Mouse (Mus musculus): ENCODE results near the gene Gcnt7.

Gcnt7 gene

DNA sequence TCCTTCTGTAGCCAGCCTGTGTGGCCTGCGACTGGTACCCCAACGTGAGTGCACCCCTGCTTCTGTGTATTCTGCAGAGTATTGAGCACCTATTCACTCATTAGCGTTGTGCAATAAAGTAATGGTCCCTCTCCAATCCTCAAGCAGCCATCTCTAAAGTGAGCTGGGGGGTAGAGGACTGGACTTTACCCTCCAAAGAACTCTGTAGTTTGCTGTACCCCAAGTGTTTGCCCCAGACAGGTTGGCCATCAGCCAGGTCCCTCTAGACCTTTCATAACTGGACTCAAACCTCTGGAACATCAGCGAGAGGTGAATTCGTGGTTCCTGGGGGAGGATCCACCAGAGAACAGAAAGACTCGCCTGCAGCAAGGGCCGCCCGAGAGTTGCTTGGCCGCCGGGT lies 5.9 kb downstream of the Gcnt7 start:
- DNase-seq: no peak

DNA sequence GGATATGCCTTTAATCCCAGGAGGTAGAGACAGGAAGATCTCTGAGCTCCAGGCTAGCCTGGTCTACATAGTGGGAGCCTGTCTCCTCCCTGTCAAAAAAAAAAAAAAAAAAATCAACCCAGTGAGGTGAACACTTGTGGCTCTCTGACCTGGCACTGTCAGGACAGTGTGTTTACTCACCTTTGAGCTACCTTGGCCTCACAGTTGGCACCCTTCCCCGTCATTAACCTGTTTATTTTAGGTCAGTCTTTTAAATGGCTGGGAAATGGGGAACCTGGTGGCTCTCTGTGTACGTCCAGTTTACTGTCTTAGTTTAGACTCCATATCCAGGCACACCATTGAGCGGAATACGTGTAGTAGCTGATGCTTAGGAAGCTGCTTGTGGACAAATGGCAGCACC lies 6.4 kb downstream of the Gcnt7 start:
- DNase-seq: no peak

DNA sequence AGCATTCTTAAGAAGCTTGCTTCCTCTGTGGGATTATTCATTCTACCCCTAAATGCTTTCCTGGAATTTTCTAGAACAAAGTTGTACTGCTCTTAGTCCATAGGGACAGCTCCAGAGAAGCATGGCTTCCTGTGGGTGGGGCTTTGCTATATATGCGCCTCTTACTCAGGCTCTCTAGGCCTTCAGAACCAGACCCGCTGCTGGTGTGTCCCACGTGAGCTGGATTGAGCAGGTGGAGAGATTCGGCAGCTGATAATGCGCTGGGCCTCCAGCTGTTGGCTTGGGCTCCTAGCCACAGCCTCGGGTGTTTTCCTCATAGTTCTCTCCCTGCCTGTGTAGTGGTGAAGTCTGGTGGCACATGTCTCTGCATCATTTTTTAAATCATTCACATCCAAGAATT lies 7.8 kb downstream of the Gcnt7 start:
- no peak for DNase-seq

DNA sequence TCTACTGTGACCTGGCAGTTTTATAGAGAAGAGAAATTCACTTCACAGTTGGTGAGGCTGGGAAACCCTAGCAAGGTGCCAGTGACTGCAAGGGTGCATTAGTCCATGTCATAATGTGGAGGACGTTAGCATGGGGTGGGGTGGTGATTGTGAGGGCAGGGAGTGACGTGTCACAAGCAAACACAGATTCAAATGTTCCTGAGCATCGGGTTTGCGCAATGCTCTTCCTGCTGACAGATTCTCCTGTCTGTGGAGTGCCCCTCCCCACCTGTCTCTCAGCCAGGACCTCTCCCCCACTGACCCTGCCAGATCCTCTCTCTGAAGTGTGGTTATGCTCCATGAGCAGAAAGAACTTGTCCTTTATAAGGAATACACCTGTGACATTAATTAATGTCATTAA lies 10.1 kb downstream of the Gcnt7 start:
- DNase-seq: no peak

DNA sequence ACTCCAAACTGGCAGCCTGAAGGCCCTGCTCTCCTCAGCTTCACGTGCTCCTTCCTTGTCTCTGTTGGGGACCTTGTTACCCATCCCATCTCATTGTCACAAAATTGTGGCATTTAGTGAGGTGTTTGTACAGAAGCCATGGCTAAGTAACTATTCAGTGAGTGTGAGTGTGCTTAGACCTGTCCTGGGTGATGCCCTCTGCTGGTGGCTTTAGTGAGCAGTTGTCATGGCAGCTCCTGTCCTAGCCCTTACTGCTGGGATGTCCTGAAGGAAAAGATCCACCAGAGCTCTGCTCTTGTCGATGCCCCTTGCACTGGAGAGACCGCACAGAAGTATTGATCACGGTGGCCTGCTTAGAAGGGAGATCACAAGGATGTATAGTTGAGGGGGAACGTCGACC lies 11.1 kb downstream of the Gcnt7 start:
- DNase-seq: peak; percentile 69 to 71

DNA sequence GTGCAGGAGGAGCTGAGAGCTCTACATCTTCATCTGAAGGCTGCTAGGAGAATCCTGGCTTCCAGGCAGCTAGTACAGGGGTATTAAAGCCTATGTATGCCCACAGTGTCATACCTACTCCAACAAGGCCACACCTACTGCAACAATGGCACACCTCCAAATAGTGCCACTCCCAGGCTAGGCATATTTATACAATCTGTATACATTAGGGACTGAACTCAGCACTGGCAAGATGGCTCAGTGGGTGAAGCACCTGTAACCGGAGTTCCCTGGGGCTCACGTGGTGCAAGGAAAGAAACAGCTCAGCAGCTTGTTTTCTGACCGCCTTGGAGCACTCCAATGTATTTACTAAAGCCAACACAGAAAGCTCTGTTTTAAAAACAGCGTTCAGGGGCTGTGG lies 12.8 kb downstream of the Gcnt7 start:
- no peak for DNase-seq

DNA sequence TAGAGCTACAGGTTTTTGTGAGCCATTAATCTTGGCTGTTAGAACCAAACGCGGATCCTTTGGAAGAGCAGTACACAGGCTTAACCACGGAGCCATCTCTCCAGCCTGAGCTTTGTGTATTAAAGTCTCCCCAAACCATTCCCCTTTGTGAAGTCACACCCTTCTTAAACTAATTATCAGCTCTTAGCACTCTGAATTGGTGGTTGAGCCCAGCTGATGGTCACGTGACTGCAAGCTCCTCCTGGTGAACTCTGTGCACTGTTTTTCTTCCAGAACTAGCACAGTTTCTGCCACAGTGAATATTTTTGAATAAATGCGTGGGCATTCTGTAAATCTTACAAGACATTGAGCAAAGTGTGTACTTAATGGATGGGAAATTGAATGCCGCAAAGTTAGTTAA lies 17.2 kb downstream of the Gcnt7 start:
- peak in 1 of 2 experiments; percentile 26 for DNase-seq

DNA sequence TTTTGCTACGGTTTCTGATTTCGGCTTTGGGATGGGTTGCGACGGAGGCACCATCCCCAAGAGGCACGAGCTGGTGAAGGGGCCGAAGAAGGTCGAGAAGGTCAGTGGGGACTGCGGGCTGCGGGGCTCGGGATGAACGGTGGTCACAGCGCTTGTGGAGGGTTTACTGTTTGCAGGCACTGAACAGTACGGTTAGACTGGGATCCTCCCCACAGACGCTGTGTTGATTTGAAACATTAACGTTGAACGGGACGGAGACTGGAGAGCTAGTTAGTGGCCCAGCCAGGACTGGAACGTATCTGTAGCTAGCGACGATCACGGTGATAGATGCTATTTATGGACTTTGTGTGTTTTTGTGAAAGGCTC lies 17.8 kb downstream of the Gcnt7 start:
- DNase-seq: no peak

DNA sequence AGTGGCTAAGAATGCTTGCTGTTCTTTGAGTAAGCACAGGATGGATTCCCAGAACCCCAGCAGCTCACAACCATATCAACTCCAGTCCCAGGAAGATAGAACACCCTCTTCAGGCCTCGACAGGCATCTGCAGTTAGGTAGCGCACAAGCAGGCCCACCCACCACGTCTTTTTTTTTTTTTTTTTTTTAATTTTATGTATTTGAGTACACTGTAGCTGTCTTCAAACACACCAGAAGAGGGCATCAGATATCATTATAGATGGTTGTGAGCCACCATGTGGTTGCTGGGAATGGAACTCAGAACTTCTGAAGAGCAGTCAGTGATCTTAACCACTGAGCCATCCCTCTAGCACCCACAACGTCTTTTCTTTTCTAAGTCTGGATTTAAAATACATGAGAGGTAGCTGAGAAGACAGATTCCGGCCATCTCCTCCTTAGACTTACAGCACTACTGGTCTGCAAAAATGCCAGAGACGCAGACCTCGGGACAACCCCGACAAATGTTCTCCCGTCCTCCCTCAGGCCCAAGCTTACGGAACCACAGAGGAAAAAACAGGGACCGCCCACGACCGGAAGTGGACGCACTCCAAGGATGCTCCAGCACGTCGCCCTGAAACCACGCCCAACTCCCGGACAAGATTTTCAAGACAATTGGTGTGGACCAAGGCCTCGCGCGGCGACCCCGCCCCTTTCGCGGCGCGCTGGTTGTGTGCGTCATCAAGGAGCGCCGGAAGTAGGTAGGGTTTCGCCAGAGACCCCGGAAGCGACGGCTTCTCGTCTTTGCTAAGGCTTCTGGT lies 18.4 kb downstream of the Gcnt7 start, which contains the start of gene Rtf2:
Gene Rtf2, plus strand, starts transcription at position 714 of the 797 bp plus-strand sequence.
- DNase-seq: peak; percentile 99

DNA sequence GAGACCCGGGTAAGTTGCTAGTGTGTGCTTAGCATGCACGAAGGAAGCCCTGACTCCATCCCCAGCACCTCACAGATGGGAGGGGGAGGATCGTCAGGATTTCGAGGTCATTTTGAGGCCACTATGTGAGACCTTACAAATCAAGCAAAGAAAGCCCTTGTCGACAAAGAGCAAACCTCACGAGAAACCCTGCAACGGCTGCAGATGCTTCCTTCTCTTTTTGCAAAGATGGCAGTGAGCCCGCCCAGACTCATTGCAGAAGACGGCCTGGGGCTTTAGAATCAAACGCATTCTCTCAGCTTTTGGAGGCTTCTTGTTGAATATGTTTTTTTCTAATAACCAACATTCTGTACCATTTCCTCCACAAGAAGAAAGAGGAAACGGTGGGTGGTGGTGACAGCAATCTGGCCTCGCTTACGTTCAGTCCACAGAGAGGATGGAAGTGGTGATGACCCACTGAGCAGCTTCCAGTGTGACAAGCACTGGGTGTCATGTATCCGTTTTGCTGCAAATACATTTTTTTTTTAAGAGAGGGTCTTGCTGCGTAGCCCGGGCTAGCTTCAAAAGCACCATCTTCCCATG lies 20.9 kb downstream of the Gcnt7 start:
- peak; percentile 51 to 62 for DNase-seq

DNA sequence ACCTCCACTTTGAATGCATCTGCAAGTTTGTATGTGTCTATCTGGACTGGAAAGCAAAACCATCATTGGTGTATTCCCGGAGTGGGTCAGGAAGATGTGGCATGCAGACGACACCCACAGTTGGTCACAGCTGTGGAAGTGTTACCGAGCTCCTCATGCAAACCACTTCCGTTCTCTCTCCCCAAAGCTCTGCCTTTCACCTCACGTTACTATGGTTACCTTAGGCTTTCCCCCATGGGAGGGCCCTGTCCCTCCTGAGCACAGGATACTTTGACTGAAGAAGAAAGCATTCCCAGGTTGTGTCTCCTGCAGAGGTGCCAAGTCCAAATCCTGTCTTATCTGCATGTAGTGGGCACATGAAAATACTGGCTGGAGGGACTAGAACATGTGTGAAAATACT lies 24.6 kb downstream of the Gcnt7 start:
- peak; percentile 69 to 71 for DNase-seq

DNA sequence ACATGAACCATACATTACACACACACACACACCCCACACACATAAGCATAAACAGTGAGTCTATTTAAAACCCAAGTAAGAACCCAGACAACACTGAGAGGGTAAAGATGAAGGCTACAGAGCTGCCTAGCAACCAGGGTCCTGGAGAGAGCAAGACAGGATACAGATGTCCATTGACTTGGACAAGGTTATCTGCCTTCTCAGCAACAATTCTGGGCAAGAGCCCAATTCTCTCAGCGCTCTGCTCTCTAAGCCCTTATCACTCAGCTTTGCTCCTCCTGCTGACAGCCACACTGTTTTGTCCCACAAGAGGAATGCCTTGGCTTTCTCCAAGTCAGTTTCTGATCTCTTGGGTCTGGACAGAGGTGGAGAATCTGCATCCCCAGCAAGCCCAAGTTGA lies 27.8 kb downstream of the Gcnt7 start:
- no peak for DNase-seq

DNA sequence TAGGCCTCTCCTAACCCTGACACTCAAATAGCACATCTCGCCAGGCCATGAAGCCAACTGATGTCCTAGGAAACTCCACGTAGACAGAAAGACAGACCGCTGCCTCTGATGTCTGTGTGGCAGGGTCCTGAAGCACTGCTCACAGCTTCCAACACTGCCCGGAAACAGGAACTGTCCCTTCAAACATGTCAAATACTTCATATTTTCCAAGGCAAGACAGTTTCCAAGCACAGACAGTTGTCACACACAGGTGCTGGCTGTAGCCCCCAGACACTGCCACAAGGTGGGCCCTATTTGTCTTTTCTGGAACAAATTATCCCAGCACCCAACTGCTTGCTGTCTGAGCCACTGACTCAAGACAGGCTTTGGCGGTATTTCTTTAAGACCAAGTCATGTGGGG lies 40.2 kb downstream of the Gcnt7 start:
- no peak for DNase-seq

DNA sequence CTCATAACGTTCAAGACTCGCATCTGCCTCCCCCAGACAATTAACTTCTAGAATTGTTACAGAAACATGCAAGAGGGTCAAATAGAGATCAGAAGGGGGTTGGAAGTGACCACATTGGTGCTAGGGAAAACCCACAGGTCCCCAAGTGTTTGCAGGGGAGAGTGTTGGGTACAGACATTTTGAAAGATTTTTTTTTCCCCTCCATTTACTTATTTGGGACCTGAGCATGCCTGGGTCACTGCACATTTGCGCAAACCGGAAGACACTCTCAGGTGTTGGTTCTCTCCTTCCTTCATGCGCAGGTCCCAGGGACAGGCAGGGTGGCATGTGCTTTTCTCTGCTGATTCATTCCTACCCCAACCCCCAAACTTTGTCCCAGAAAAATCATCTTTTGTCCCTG lies 41.5 kb downstream of the Gcnt7 start:
- DNase-seq: no peak

DNA sequence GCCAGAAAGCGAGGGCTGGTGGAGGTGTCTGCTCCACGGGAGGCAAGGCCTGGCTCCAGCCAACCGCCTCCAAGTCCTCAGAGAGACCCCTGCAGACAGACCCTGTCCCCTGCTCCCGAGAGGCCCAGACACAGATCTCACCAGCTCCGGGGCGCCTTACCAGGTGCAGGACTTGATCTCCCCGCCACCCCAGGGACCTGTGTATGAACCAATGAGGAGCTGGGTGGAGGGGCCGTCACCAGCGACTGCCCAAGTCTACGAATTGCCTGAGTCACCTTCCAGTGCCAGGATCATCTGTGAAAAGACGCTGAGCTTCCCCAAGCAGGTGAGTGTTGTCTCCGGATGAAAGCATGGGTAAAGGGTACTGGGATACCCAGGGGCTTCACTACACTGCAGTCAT lies 42.2 kb downstream of the Gcnt7 start:
- DNase-seq: no peak

DNA sequence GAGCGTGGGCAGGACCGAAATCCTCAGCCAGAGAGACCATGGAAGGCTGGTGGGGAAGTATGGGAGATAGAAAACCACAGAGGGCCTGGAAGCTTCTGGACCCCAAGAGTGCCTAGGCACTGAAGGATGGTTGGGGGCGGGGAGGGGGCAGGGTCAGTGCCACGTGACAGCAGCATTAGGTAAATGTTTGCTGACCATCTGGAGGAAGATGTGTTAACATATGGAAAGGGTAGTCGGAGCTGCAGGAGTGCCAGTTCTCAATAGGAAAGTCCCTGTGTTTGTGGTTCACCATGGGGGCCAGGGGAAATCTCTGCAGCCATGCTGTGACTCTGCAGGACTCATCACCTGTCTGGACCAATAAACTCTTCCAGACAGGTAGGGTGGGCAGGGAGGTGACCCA lies 44.5 kb downstream of the Gcnt7 start:
- no peak for DNase-seq

DNA sequence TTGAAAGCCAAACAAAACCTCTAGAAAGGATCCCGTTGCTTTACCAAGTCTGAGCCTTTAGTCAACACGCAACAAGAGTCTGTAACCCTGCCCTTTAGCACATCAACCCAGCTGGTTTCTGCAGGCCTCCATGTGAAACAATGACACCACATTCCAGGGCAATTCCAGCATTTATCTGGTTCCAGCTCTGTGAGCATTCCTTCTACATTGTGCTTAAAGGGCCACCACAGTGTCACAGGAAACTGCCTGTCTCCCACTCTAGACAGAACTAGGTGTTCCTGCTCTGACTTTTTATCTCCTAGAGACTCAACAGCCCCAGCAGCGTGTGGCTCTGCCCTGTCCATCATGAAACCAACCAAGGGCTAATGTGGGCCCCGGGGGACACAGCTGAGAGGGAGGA lies 45.1 kb downstream of the Gcnt7 start:
- DNase-seq: no peak

DNA sequence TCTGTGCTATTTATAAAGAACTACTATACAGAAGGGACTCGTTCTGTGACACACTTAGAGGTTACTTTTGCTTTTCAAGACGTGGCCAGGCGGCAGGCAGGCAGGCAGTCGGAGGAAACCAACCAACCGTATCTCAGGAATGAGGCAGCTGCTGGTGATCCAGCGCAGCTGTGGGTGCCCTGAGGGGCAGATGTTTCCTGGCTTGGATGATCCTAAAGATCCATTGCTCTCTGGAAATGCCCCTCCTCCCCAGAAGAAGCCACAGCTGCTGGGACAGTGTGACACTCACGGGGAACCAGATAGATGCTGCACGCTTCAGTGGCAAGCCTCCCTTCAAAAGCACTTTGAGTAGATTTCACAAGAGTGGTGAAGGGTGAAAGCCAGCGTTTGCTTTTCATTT lies 45.9 kb downstream of the Gcnt7 start:
- peak; percentile 31 to 32 for DNase-seq

DNA sequence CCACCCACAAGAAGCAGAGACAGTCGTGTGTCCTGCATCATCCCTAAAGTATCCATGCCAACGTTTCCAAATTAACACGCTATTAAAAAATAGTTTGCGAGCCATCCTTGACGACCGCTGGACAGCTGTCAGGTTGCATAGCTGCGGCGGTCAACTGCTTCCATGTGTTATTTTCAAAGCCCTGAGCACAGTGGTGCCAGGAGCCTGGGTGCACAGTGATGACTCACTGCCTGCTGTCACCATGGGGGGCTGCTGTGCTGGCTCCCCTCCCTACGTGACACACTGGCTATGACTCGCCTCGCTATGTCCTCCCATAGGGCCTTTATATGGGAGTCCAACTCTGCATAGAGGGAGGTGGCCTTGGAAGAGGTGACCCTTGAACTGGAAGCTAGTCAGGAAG lies 47.3 kb downstream of the Gcnt7 start:
- DNase-seq: no peak

DNA sequence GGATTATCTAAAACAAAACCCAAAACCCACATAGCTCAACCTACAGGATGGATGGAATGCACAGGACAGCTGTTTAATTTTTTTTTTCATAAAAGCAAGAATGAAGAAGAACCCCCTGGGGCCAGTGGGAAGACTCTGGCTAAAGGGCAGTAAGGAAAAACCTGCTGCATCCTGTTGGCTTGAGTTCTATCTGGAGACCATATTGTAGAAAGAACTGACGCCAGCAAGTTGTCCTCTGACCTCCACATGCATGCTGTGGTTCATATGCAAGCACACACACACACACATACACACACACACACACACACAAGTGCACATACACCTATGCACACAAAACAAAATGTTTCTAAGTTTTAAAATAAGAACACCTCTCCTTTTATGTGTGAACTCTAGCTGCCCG lies 47.7 kb downstream of the Gcnt7 start:
- DNase-seq: no peak

DNA sequence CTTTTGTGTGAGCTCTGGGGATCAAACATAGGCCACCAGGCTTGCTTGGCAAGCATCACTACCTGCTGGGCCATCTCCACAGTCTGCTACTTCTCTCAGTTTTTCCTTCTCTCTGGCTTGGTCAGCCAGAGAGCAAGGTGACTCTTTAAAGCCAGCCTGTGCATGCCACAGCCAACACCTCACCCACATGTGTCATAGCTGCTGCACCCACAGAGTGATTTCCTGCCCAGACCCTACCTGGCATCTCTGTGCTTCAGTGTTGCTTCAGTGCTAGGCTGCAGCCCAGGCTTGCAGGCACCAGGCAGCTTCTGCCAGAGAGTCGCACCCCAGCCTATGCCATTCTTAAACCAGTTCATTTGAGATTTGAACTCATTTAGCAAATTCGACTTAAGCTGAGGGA lies 50.9 kb downstream of the Gcnt7 start:
- no peak for DNase-seq

DNA sequence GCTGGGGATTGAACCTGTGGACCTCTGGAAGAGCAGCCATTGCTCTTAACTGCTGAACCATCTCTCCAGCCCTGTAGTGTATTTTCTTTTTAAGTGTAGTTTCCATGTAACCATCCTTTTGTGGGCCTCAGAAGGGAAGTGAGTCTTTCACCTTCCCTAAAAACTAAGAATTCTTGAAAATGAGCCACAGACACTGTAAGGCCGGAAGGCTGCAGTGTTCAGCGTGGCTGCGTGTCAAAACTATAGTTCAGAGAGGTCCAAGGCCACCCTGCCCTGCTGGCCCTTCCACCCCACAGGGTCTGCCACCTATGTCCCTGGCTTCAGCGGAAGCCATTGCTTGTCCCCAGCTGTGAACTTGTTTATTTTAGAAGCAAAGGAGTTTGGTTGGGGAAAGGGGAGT lies 52.2 kb downstream of the Gcnt7 start:
- DNase-seq: no peak

DNA sequence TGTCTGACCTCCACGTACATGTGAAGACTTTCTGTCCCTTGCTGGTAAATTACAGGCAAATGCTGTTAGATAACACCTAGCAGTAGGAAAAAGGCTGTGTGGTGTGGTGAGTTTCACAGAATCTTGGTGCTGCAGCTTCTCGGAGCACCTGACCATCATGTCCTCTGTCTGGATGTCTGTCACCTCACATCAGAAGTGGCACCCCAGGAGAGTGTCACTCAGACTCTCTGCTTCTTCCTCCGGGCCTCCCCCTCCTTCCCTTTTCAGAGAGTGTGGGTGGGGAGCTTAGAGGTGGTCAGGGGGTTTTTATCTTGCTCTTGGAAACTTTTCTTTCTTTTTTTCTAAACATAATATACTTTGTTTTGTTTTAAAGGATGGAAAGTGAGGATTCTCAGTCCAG lies 53.4 kb downstream of the Gcnt7 start:
- DNase-seq: no peak

DNA sequence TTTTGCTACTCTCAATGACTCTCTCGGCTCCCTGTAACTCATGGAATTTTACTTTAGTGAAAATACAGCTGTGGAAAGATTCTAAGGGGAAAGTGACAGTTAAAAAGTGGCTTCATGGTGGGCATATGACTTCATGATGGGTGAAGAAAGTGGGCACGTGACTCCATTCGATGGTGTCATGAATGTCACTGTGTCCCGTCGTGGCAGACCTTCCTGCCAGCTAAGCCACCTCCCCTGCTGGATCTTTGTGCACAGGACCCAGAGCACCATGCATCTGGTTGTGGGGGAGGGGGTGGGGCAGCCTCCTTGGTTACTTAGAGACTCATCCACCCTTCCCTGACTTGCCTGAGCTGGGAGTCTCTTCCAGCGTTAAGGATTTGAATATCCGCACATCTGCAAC lies 54.2 kb downstream of the Gcnt7 start:
- DNase-seq: no peak

Data from B cell, adult 2 months (primary cell).